Mouse (Mus musculus): Measurements from ENCODE around the gene Ercc8. TPM values are rescaled to one million over a fixed set of nuclear protein-coding genes. Genes with fewer than 3 reads are reported as not detected.
A peak's percentile ranks its signal among the peaks of the same experiment; 100 is the strongest.

Gene Ercc8
- total RNA-seq, 2 experiments from 2014 or later, result 28.0 to 30.0 TPM

GRCm38 (mm10) chr13:108157156-108157555 is 1.4 kb upstream of the Ercc8 start:
- DNase-seq (ENCODE audit: low spot score in 2 of 2), result no peak

GRCm38 (mm10) chr13:108157732-108158464 is 633 bp upstream of the Ercc8 start:
- no peak for DNase-seq (ENCODE audit: low spot score in 2 of 2)

- no peak for DNase-seq (ENCODE audit: low spot score in 2 of 2)
These were observed 677 bp downstream of the Ercc8 start for GRCm38 (mm10) chr13:108159241-108159575.

GRCm38 (mm10) chr13:108159963-108160362 is 1.4 kb downstream of the Ercc8 start:
- no peak for DNase-seq (ENCODE audit: low spot score in 2 of 2)

GRCm38 (mm10) chr13:108163912-108164311 is 5.4 kb downstream of the Ercc8 start:
- no peak for DNase-seq (ENCODE audit: low spot score in 2 of 2)

- DNase-seq (ENCODE audit: low spot score in 2 of 2), result no peak
These were observed 6.1 kb downstream of the Ercc8 start for GRCm38 (mm10) chr13:108164621-108165020.

GRCm38 (mm10) chr13:108170002-108170401 is 11.5 kb downstream of the Ercc8 start:
- no peak for DNase-seq (ENCODE audit: low spot score in 2 of 2)

GRCm38 (mm10) chr13:108170511-108170910 is 12.0 kb downstream of the Ercc8 start:
- no peak for DNase-seq (ENCODE audit: low spot score in 2 of 2)

GRCm38 (mm10) chr13:108179618-108180017 is 21.1 kb downstream of the Ercc8 start:
- DNase-seq (ENCODE audit: low spot score in 2 of 2), result no peak

GRCm38 (mm10) chr13:108180821-108181220 is 22.3 kb downstream of the Ercc8 start:
- DNase-seq (ENCODE audit: low spot score in 2 of 2), result no peak

GRCm38 (mm10) chr13:108184743-108185255 is 26.3 kb downstream of the Ercc8 start:
- DNase-seq (ENCODE audit: low spot score in 2 of 2), result no peak

- no peak for DNase-seq (ENCODE audit: low spot score in 2 of 2)
These were observed 27.0 kb downstream of the Ercc8 start for GRCm38 (mm10) chr13:108185530-108185929.

GRCm38 (mm10) chr13:108187994-108188393 is 29.5 kb downstream of the Ercc8 start:
- DNase-seq (ENCODE audit: low spot score in 2 of 2), result no peak

- peak; percentile 63 to 71 for DNase-seq (ENCODE audit: low spot score in 2 of 2)
These were observed 32.7 kb downstream of the Ercc8 start for GRCm38 (mm10) chr13:108191074-108191720.

GRCm38 (mm10) chr13:108195474-108195873 is 36.9 kb downstream of the Ercc8 start:
- DNase-seq (ENCODE audit: low spot score in 2 of 2), result no peak

GRCm38 (mm10) chr13:108204857-108205256 is 46.3 kb downstream of the Ercc8 start:
- no peak for DNase-seq (ENCODE audit: low spot score in 2 of 2)

- no peak for DNase-seq (ENCODE audit: low spot score in 2 of 2)
These were observed 48.9 kb downstream of the Ercc8 start for GRCm38 (mm10) chr13:108207447-108207846.

GRCm38 (mm10) chr13:108208090-108208489 is 49.6 kb downstream of the Ercc8 start:
- no peak for DNase-seq (ENCODE audit: low spot score in 2 of 2)

- DNase-seq (ENCODE audit: low spot score in 2 of 2), result no peak
These were observed 52.4 kb downstream of the Ercc8 start for GRCm38 (mm10) chr13:108210960-108211359.

- no peak for DNase-seq (ENCODE audit: low spot score in 2 of 2)
These were observed 54.0 kb downstream of the Ercc8 start for GRCm38 (mm10) chr13:108212397-108213018.

GRCm38 (mm10) chr13:108214081-108214484 is 55.6 kb downstream of the Ercc8 start, which contains the start of gene Elovl7:
Elovl7 (plus strand) TSS chr13:108214404.
- peak; percentile 54 to 78 for DNase-seq (ENCODE audit: low spot score in 2 of 2)

GRCm38 (mm10) chr13:108214485-108215107 is 56.1 kb downstream of the Ercc8 start:
- peak in 1 of 2 experiments; percentile 8 for DNase-seq (ENCODE audit: low spot score in 2 of 2)

Data from layer of hippocampus, postnatal 10 days (tissue).